Mouse (Mus musculus): ENCODE results near the gene Tyrp1. TPM values are rescaled to one million over a fixed set of nuclear protein-coding genes. Genes with fewer than 3 reads are reported as not detected.
A peak's percentile ranks its signal among the peaks of the same experiment; 100 is the strongest.

The Tyrp1 gene
- total RNA-seq, 1 experiment: not detected

DNA sequence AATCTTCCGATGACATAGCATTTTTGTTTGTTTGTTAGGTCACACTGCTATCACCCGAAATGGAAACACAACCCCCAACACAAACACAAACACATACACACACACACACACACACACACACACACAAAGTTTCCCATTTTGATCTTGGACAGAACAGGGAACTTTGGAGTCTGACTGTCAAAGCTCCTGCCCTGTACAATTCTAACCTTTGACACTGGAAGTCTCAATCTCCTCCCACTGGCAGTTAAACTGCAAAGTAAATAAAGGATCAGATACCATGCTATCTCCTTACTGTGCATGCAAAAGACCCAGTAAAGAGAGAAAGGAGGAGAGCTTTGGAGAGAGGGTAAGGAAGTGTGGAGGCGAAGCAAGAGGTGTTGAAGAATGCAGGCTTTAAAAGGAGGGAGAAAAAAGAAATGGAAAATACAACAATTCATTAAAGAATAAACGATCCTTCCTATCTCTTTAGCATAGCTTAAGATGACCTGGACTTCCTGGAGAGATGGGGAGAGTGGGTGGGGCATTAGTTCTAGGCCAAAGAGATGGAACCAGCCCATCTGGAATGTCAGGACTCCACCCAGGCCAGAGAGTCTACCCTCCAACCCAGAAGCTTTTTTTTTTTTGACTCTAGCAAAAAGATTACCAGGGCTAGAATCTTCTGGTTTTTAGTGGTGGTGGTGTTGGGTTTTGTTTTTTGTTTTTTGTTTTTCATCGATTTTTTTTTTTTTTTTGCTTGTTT, 40.4 kb downstream of the Tyrp1 start:
- Histone ChIP-seq H3K4me3 (ENCODE audit: insufficient read depth in 1 of 2, low read depth in 1 of 2, low read length in 2 of 2, poor library complexity in 1 of 2, severe bottlenecking in 1 of 2) (no peak overlapping the region), H3K27ac (ENCODE audit: insufficient read depth, low read depth, low read length, poor library complexity, severe bottlenecking) (peak overlapping the region; percentile 53; the same call in 1 of the 2 replicates), H3K9ac (ENCODE audit: insufficient read depth, low read depth, low read length, poor library complexity, severe bottlenecking) (no peak overlapping the region), H3K9me3 (ENCODE audit: control insufficient read depth, insufficient read depth, low read depth, low read length) (no peaks in the 10 kb centered on the region), H3K4me1 (ENCODE audit: control insufficient read depth in 2 of 2, insufficient read depth in 2 of 2, low read length in 2 of 2, poor library complexity in 1 of 2) (peaks cover 2 to 14% of the 10 kb centered on the region in 2 experiments; a peak in 3 of 4 replicates), H3K36me3 (ENCODE audit: control insufficient read depth, insufficient read depth, low read length, poor library complexity, severe bottlenecking) (no peaks in the 10 kb centered on the region)
- TF ChIP-seq ZNF384 (IDR thresholded peaks at IDR 0.05; ENCODE audit: low read depth, low read length): peak; percentile 85
- TF ChIP-seq CHD2 (IDR thresholded peaks at IDR 0.05; ENCODE audit: low read depth, low read length): no peak
- in situ Hi-C loops (cut with MboI; ENCODE audit: low sequenced_read_pairs in 2 of 2, unreplicated experiment in 2 of 2): loop anchor here (10.0 to 25.0 kb wide), 2 partner anchors 371 to 388 kb away; no protein-coding TSS in a partner anchor
- peak; percentile 77 for DNase-seq (ENCODE audit: low read depth, low spot score)

- peak; percentile 40 for DNase-seq (ENCODE audit: low read depth, low spot score)
- Histone ChIP-seq H3K9ac (ENCODE audit: insufficient read depth, low read depth, low read length, poor library complexity, severe bottlenecking) (no peak overlapping the region), H3K27ac (ENCODE audit: insufficient read depth, low read depth, low read length, poor library complexity, severe bottlenecking) (peak overlapping the region; percentile 32), H3K4me1 (ENCODE audit: control insufficient read depth in 2 of 2, insufficient read depth in 2 of 2, low read length in 2 of 2, poor library complexity in 1 of 2) (peaks cover 2 to 14% of the 10 kb centered on the region in 2 experiments; a peak in 3 of 4 replicates), H3K9me3 (ENCODE audit: control insufficient read depth, insufficient read depth, low read depth, low read length) (no peaks in the 10 kb centered on the region), H3K4me3 (ENCODE audit: insufficient read depth in 1 of 2, low read depth in 1 of 2, low read length in 2 of 2, poor library complexity in 1 of 2, severe bottlenecking in 1 of 2) (no peak overlapping the region), H3K36me3 (ENCODE audit: control insufficient read depth, insufficient read depth, low read length, poor library complexity, severe bottlenecking) (no peaks in the 10 kb centered on the region)
- TF ChIP-seq ZC3H11A (IDR thresholded peaks at IDR 0.05; ENCODE audit: borderline replicate concordance, low read depth, low read length) (no peak), HCFC1 (IDR thresholded peaks at IDR 0.05; ENCODE audit: borderline replicate concordance, insufficient read depth, low read length) (no peak), ZNF384 (IDR thresholded peaks at IDR 0.05; ENCODE audit: low read depth, low read length) (no peak), CHD2 (IDR thresholded peaks at IDR 0.05; ENCODE audit: low read depth, low read length) (no peak), MAFK (IDR thresholded peaks at IDR 0.05; ENCODE audit: insufficient read depth, low read depth, low read length) (no peak)
- in situ Hi-C loops (cut with MboI; ENCODE audit: low sequenced_read_pairs in 2 of 2, unreplicated experiment in 2 of 2): loop anchor here in 1 of 2 experiments (10.0 kb wide), 1 partner anchor 370 kb away; no protein-coding TSS in a partner anchor
These were observed 41.1 kb downstream of the Tyrp1 start for GRCm38 (mm10) chr4:80875055-80875454.

DNA sequence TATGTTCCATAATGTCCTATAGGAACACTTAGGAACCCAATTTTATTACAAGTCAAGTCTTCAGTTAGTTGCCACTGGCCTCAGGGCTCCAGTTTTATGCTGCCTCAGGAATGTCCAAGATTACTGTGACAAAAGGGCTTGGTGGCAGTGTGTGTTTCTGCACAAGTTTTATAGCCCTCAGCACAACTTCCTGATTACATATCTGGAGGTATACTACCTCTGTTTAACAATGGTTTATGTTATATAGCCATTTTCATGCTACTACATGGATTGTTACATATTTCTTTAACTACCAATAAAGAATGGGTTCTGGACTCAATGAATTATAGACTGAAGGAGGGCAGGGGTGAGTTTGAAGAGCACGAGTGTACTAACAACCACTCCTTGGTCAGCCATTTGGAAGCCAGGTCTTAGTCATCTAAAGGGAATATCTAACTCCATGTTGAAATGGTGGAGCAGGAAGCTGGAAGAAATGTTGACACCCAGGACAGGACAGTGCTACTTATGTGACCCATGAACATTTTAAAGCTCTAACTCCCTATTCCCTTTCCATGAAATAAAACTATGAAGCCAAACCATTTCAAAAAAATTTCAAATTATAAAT, 48.2 kb downstream of the Tyrp1 start:
- Histone ChIP-seq H3K27ac (ENCODE audit: insufficient read depth, low read depth, low read length, poor library complexity, severe bottlenecking) (no peak overlapping the region), H3K9me3 (ENCODE audit: control insufficient read depth, insufficient read depth, low read depth, low read length) (no peaks in the 10 kb centered on the region), H3K4me3 (ENCODE audit: insufficient read depth in 1 of 2, low read depth in 1 of 2, low read length in 2 of 2, poor library complexity in 1 of 2, severe bottlenecking in 1 of 2) (no peak overlapping the region), H3K9ac (ENCODE audit: insufficient read depth, low read depth, low read length, poor library complexity, severe bottlenecking) (no peak overlapping the region), H3K36me3 (ENCODE audit: control insufficient read depth, insufficient read depth, low read length, poor library complexity, severe bottlenecking) (no peaks in the 10 kb centered on the region), H3K4me1 (ENCODE audit: control insufficient read depth in 2 of 2, insufficient read depth in 2 of 2, low read length in 2 of 2, poor library complexity in 1 of 2) (peaks cover 0 to 2% of the 10 kb centered on the region in 2 experiments; a peak in 1 of 4 replicates)
- DNase-seq (ENCODE audit: low read depth, low spot score): no peak
- TF ChIP-seq HCFC1 (IDR thresholded peaks at IDR 0.05; ENCODE audit: borderline replicate concordance, insufficient read depth, low read length) (no peak), MAFK (IDR thresholded peaks at IDR 0.05; ENCODE audit: insufficient read depth, low read depth, low read length) (no peak), CHD2 (IDR thresholded peaks at IDR 0.05; ENCODE audit: low read depth, low read length) (no peak), ZC3H11A (IDR thresholded peaks at IDR 0.05; ENCODE audit: borderline replicate concordance, low read depth, low read length) (no peak), ZNF384 (IDR thresholded peaks at IDR 0.05; ENCODE audit: low read depth, low read length) (no peak)
- in situ Hi-C loops (cut with MboI; ENCODE audit: low sequenced_read_pairs in 2 of 2, unreplicated experiment in 2 of 2): no loop called here

DNA sequence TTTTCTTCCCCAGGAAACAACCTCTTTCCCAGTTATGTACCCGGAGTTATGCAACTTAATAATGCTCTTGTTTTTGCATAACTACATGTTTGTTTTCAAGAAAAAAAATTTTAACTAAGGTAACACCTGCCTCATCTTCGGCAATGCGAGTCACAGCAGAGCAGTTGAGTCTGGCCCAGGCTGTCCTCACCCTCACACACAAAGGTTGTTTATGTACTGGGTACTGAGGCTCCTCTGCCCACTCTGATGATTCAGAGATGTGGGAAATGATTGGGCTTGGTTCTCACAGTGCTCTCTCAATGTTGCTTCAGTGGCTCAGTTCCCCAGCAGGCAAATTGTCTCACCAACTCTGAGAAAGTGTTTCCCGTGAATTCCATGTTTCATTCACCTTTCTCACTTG, 52.7 kb downstream of the Tyrp1 start:
- no peak for DNase-seq (ENCODE audit: low read depth, low spot score)
- TF ChIP-seq MAFK (IDR thresholded peaks at IDR 0.05; ENCODE audit: insufficient read depth, low read depth, low read length): no peak
- no peak for TF ChIP-seq ZNF384 (IDR thresholded peaks at IDR 0.05; ENCODE audit: low read depth, low read length)
- no peak for TF ChIP-seq ZC3H11A (IDR thresholded peaks at IDR 0.05; ENCODE audit: borderline replicate concordance, low read depth, low read length)
- no peak for TF ChIP-seq CHD2 (IDR thresholded peaks at IDR 0.05; ENCODE audit: low read depth, low read length)
- TF ChIP-seq HCFC1 (IDR thresholded peaks at IDR 0.05; ENCODE audit: borderline replicate concordance, insufficient read depth, low read length): no peak
- Histone ChIP-seq H3K9ac (ENCODE audit: insufficient read depth, low read depth, low read length, poor library complexity, severe bottlenecking) (no peak overlapping the region), H3K9me3 (ENCODE audit: control insufficient read depth, insufficient read depth, low read depth, low read length) (no peaks in the 10 kb centered on the region), H3K4me1 (ENCODE audit: control insufficient read depth in 2 of 2, insufficient read depth in 2 of 2, low read length in 2 of 2, poor library complexity in 1 of 2) (no peaks in the 10 kb centered on the region), H3K36me3 (ENCODE audit: control insufficient read depth, insufficient read depth, low read length, poor library complexity, severe bottlenecking) (no peaks in the 10 kb centered on the region), H3K4me3 (ENCODE audit: insufficient read depth in 1 of 2, low read depth in 1 of 2, low read length in 2 of 2, poor library complexity in 1 of 2, severe bottlenecking in 1 of 2) (no peak overlapping the region), H3K27ac (ENCODE audit: insufficient read depth, low read depth, low read length, poor library complexity, severe bottlenecking) (no peak overlapping the region)
- in situ Hi-C loops (cut with MboI; ENCODE audit: low sequenced_read_pairs in 2 of 2, unreplicated experiment in 2 of 2): no loop called here

Data from ES-E14 (cell line).